Mouse (Mus musculus): Measurements from ENCODE around the gene Sumo2. TPM values are rescaled to one million over a fixed set of nuclear protein-coding genes. Genes with fewer than 3 reads are reported as not detected.

Gene Sumo2
- polyA plus RNA-seq (2011; ENCODE audit: insufficient read depth, insufficient read length, low read depth, missing spikeins), result 1,012 and 1,017 TPM in 2 replicates

- peaks cover 35% of the 10 kb centered on the region for H3K36me3 ChIP-seq (ENCODE audit: control insufficient read depth, insufficient read depth, low read length, poor library complexity, severe bottlenecking)
- no peaks in the 10 kb centered on the region for H3K9me3 ChIP-seq (replicated peaks; ENCODE audit: control insufficient read depth, insufficient read depth, low read length, poor library complexity, severe bottlenecking)
- TF ChIP-seq EP300 (IDR thresholded peaks at IDR 0.05; ENCODE audit: insufficient read depth, low read depth, low read length) (0 out of 2 replicates have a peak, but pooled peaks have one; percentile 36), POLR2A (IDR thresholded peaks at IDR 0.05; ENCODE audit: insufficient read depth, low read length) (peak; percentile 27), CTCF (IDR thresholded peaks at IDR 0.05; ENCODE audit: low read depth, low read length) (no peak)
- no peaks in the 10 kb centered on the region for H3K27me3 ChIP-seq (ENCODE audit: control insufficient read depth, insufficient read depth, low read length, poor library complexity, severe bottlenecking)
- H3K9ac ChIP-seq (ENCODE audit: low read depth, poor library complexity, severe bottlenecking), result peak within 1 kb of the TSS; percentile 99
- H3K4me3 ChIP-seq (ENCODE audit: low read depth, low read length), result peak within 1 kb of the TSS; percentile 90
- H3K27ac ChIP-seq (ENCODE audit: insufficient read depth, low read length), result peak within 1 kb of the TSS; percentile 97
- peaks cover 1% of the 10 kb centered on the region for H3K4me1 ChIP-seq (ENCODE audit: control insufficient read depth, insufficient read depth, low read length)
These were observed at the start of gene Sumo2 for GRCm38 (mm10) chr11:115536038-115536681. Gene Sumo2, minus strand, starts transcription at chr11:115536276.

GRCm38 (mm10) chr11:115585573-115586100 lies 49.6 kb upstream of the Sumo2 start:
- Histone ChIP-seq H3K4me1 (ENCODE audit: control insufficient read depth, insufficient read depth, low read length) (peaks cover 9% of the 10 kb centered on the region), H3K4me3 (ENCODE audit: low read depth, low read length) (no peak overlapping the region), H3K27ac (ENCODE audit: insufficient read depth, low read length) (no peak overlapping the region), H3K36me3 (ENCODE audit: control insufficient read depth, insufficient read depth, low read length, poor library complexity, severe bottlenecking) (peaks cover 83% of the 10 kb centered on the region), H3K9me3 (replicated peaks; ENCODE audit: control insufficient read depth, insufficient read depth, low read length, poor library complexity, severe bottlenecking) (no peaks in the 10 kb centered on the region), H3K27me3 (ENCODE audit: control insufficient read depth, insufficient read depth, low read length, poor library complexity, severe bottlenecking) (no peaks in the 10 kb centered on the region), H3K9ac (ENCODE audit: low read depth, poor library complexity, severe bottlenecking) (no peak overlapping the region)
- no peak for TF ChIP-seq POLR2A (IDR thresholded peaks at IDR 0.05; ENCODE audit: insufficient read depth, low read length)
- TF ChIP-seq EP300 (IDR thresholded peaks at IDR 0.05; ENCODE audit: insufficient read depth, low read depth, low read length), result no peak
- no peak for TF ChIP-seq CTCF (IDR thresholded peaks at IDR 0.05; ENCODE audit: low read depth, low read length)

- no peak overlapping the region for H3K9ac ChIP-seq (ENCODE audit: low read depth, poor library complexity, severe bottlenecking)
- TF ChIP-seq POLR2A (IDR thresholded peaks at IDR 0.05; ENCODE audit: insufficient read depth, low read length) (no peak), EP300 (IDR thresholded peaks at IDR 0.05; ENCODE audit: insufficient read depth, low read depth, low read length) (no peak), CTCF (IDR thresholded peaks at IDR 0.05; ENCODE audit: low read depth, low read length) (no peak)
These were observed 48.4 kb upstream of the Sumo2 start for GRCm38 (mm10) chr11:115584376-115585073.

GRCm38 (mm10) chr11:115582913-115583606 lies 47.0 kb upstream of the Sumo2 start:
- H3K4me1 ChIP-seq (ENCODE audit: control insufficient read depth, insufficient read depth, low read length), result peaks cover 4% of the 10 kb centered on the region
- no peaks in the 10 kb centered on the region for H3K27me3 ChIP-seq (ENCODE audit: control insufficient read depth, insufficient read depth, low read length, poor library complexity, severe bottlenecking)
- no peak overlapping the region for H3K4me3 ChIP-seq (ENCODE audit: low read depth, low read length)
- no peak for TF ChIP-seq CTCF (IDR thresholded peaks at IDR 0.05; ENCODE audit: low read depth, low read length)
- no peak for TF ChIP-seq POLR2A (IDR thresholded peaks at IDR 0.05; ENCODE audit: insufficient read depth, low read length)
- no peak for TF ChIP-seq EP300 (IDR thresholded peaks at IDR 0.05; ENCODE audit: insufficient read depth, low read depth, low read length)
- no peak overlapping the region for H3K9ac ChIP-seq (ENCODE audit: low read depth, poor library complexity, severe bottlenecking)
- H3K27ac ChIP-seq (ENCODE audit: insufficient read depth, low read length), result 0 out of 2 replicates have a peak overlapping the region, but pooled peaks have one; percentile 5
- H3K36me3 ChIP-seq (ENCODE audit: control insufficient read depth, insufficient read depth, low read length, poor library complexity, severe bottlenecking), result peaks cover 83% of the 10 kb centered on the region
- no peaks in the 10 kb centered on the region for H3K9me3 ChIP-seq (replicated peaks; ENCODE audit: control insufficient read depth, insufficient read depth, low read length, poor library complexity, severe bottlenecking)

More at GRCm38 (mm10) chr11:115584376-115585073, 48.4 kb upstream of the Sumo2 start:
- H3K4me3 ChIP-seq (ENCODE audit: low read depth, low read length), result no peak overlapping the region
- H3K4me1 ChIP-seq (ENCODE audit: control insufficient read depth, insufficient read depth, low read length), result peaks cover 9% of the 10 kb centered on the region
- H3K36me3 ChIP-seq (ENCODE audit: control insufficient read depth, insufficient read depth, low read length, poor library complexity, severe bottlenecking), result peaks cover 80% of the 10 kb centered on the region
- no peaks in the 10 kb centered on the region for H3K27me3 ChIP-seq (ENCODE audit: control insufficient read depth, insufficient read depth, low read length, poor library complexity, severe bottlenecking)
- H3K27ac ChIP-seq (ENCODE audit: insufficient read depth, low read length), result no peak overlapping the region
- H3K9me3 ChIP-seq (replicated peaks; ENCODE audit: control insufficient read depth, insufficient read depth, low read length, poor library complexity, severe bottlenecking), result no peaks in the 10 kb centered on the region

GRCm38 (mm10) chr11:115579080-115579479 lies 43.0 kb upstream of the Sumo2 start:
- TF ChIP-seq EP300 (IDR thresholded peaks at IDR 0.05; ENCODE audit: insufficient read depth, low read depth, low read length) (no peak), POLR2A (IDR thresholded peaks at IDR 0.05; ENCODE audit: insufficient read depth, low read length) (no peak), CTCF (IDR thresholded peaks at IDR 0.05; ENCODE audit: low read depth, low read length) (no peak)

More at GRCm38 (mm10) chr11:115579080-115579479, 43.0 kb upstream of the Sumo2 start:
- Histone ChIP-seq H3K27me3 (ENCODE audit: control insufficient read depth, insufficient read depth, low read length, poor library complexity, severe bottlenecking) (no peaks in the 10 kb centered on the region), H3K27ac (ENCODE audit: insufficient read depth, low read length) (no peak overlapping the region), H3K4me3 (ENCODE audit: low read depth, low read length) (no peak overlapping the region), H3K9me3 (replicated peaks; ENCODE audit: control insufficient read depth, insufficient read depth, low read length, poor library complexity, severe bottlenecking) (no peaks in the 10 kb centered on the region), H3K36me3 (ENCODE audit: control insufficient read depth, insufficient read depth, low read length, poor library complexity, severe bottlenecking) (peaks cover 54% of the 10 kb centered on the region), H3K9ac (ENCODE audit: low read depth, poor library complexity, severe bottlenecking) (no peak overlapping the region), H3K4me1 (ENCODE audit: control insufficient read depth, insufficient read depth, low read length) (no peaks in the 10 kb centered on the region)
